Mouse (Mus musculus) lung, embryonic 16.5 days (tissue): ENCODE results near the gene Trir. TPM values are rescaled to one million over a fixed set of nuclear protein-coding genes. Genes with fewer than 3 reads are reported as not detected.

Experiments used
- ATAC-seq: fragments of 200-750 bp; cut with Nextera tagmentation; 2 replicates; pipeline ENCODE4 v1.8.0; 2017; ENCODE audit warnings: low read depth, mild to moderate bottlenecking, moderate library complexity
- H3K27ac ChIP-seq: fragments of 300-500 bp; sonication (generic); 2 replicates; pipeline ENCODE4 v1.5.1; 2014; ENCODE audit warnings: mild to moderate bottlenecking, control low read depth, low read length
- H3K27me3 ChIP-seq: fragments of 300-500 bp; sonication (generic); 2 replicates; pipeline ENCODE4 v1.6.1; 2014; ENCODE audit warnings: low read depth, low read length, mixed read lengths; ENCODE audit not compliant: control insufficient read depth, insufficient read depth
- H3K36me3 ChIP-seq: fragments of 300-500 bp; sonication (generic); 2 replicates; pipeline ENCODE4 v1.6.1; 2014; ENCODE audit warnings: low read length; ENCODE audit not compliant: control insufficient read depth, insufficient read depth
- H3K4me1 ChIP-seq: fragments of 300-500 bp; sonication (generic); replicated peaks from 2 replicates; pipeline ENCODE4 v1.6.1; 2014; ENCODE audit warnings: low read length, mixed read lengths; ENCODE audit not compliant: control insufficient read depth, insufficient read depth
- H3K4me2 ChIP-seq: fragments of 300-500 bp; sonication (generic); 2 replicates; pipeline ENCODE4 v1.6.1; 2014; ENCODE audit warnings: low read depth, low read length, control low read depth
- H3K4me3 ChIP-seq: fragments of 300-500 bp; sonication (generic); 2 replicates; pipeline ENCODE4 v1.5.1; 2014; ENCODE audit warnings: mild to moderate bottlenecking, low read length, control low read depth
- H3K9ac ChIP-seq: fragments of 300-500 bp; sonication (generic); 2 replicates; pipeline ENCODE4 v1.6.1; 2014; ENCODE audit warnings: low read length, control low read depth
- H3K9me3 ChIP-seq: fragments of 300-500 bp; sonication (generic); 2 replicates; pipeline ENCODE4 v1.6.1; 2016; ENCODE audit warnings: low read length; ENCODE audit not compliant: control insufficient read depth
- WGBS: fragments of 180-500 bp; shearing (Covaris S2); extraction: QIAGEN DNeasy Blood & Tissue Kit; methylation state at CpG from one replicate; pipeline ENCODE4 v1.1.7; 2014; 5-methylcytosine and 5-hydroxymethylcytosine counted together
- microRNA-seq: library from miRNA; unstranded; fragments of <30 nt; microRNA quantifications from one replicate; pipeline ENCODE4, GENCODE M21; 2016
- polyA plus RNA-seq: library from polyadenylated mRNA; unstranded; fragments of >200 nt; fragmentation: Nextera tagmentation; extraction: Ambion mirVana; gene quantifications from 2 replicates; pipeline ENCODE4 v1.2.1, GENCODE M21; 2015

The Trir gene
- polyA plus RNA-seq, 1 experiment from 2014 or later, result 101 TPM

DNA sequence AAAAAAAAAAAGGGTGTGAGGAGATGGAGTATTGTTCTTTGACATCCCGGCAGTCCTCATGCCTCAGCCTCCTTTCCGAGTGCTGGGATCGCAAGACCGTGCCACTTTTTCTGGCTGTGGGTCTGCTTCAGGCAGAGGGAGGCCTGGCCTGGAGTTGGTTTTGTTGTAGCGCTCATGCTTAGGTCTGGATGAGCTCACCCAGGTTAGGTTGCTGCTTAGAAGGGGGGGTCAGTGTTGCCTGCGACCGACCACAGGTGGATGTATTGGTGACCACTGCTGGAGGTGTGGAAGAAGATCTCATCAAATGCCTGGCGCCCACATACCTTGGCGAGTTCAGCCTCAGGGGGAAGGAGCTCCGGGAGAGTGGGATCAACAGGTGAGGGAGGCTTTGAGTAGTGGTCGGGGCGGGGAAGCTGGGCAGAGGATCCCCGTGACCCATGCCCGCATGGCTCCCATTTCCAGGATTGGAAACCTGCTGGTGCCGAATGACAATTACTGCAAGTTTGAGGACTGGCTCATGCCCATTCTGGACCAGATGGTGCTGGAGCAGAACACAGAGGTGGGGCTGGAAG is 46.5 kb downstream of the Trir start:
- peaks cover 12% of the 10 kb centered on the region for H3K4me1 ChIP-seq
- no peak overlapping the region for H3K4me2 ChIP-seq
- H3K4me3 ChIP-seq, result no peak overlapping the region
- H3K9ac ChIP-seq, result no peak overlapping the region
- no peaks in the 10 kb centered on the region for H3K27me3 ChIP-seq
- H3K9me3 ChIP-seq, result no peaks in the 10 kb centered on the region
- no peak overlapping the region for H3K27ac ChIP-seq
- H3K36me3 ChIP-seq, result peaks cover 22% of the 10 kb centered on the region
- 81% methylated on average over 15 of the region's 15 CpGs for WGBS
- ATAC-seq, result no peak

DNA sequence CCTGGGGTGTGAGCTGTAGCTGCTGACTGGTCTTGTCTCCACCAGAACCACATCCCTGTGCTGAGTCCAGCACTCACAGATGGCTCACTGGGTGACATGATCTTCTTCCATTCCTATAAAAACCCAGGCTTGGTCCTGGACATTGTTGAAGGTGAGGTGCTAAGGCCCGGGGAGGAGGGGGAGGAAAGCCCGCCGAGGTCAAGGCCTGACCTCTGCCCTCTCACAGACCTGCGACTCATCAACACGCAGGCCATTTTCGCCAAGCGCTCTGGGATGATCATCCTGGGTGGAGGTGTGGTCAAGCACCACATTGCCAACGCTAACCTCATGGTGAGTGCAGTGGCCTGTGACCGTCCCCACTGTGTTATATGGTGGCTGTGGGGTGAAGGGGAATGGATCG is 47.5 kb downstream of the Trir start:
- Histone ChIP-seq H3K27me3 (no peaks in the 10 kb centered on the region), H3K4me1 (peaks cover 12% of the 10 kb centered on the region), H3K9ac (no peak overlapping the region), H3K4me2 (no peak overlapping the region), H3K9me3 (no peaks in the 10 kb centered on the region), H3K36me3 (peaks cover 22% of the 10 kb centered on the region), H3K4me3 (no peak overlapping the region), H3K27ac (no peak overlapping the region)
- no peak for ATAC-seq
- 78% methylated on average over 10 of the region's 10 CpGs for WGBS

DNA sequence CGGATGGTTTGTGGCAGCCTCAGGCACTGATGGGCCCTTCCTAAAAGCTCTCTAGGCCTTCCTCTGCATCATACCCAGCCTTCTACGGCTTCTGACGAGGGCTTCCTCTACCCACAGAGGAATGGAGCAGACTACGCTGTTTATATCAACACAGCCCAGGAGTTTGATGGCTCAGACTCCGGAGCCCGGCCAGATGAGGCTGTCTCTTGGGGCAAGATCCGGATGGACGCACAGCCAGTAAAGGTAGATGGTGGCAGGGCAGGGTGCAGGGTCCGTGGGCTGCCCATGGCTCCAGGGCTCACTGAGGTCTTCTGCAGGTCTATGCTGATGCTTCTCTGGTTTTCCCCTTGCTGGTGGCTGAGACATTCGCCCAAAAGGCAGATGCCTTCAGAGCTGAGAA is 48.0 kb downstream of the Trir start:
- 94% methylated on average over 10 of the region's 10 CpGs for WGBS
- H3K4me1 ChIP-seq, result peaks cover 15% of the 10 kb centered on the region
- no peak for ATAC-seq

DNA sequence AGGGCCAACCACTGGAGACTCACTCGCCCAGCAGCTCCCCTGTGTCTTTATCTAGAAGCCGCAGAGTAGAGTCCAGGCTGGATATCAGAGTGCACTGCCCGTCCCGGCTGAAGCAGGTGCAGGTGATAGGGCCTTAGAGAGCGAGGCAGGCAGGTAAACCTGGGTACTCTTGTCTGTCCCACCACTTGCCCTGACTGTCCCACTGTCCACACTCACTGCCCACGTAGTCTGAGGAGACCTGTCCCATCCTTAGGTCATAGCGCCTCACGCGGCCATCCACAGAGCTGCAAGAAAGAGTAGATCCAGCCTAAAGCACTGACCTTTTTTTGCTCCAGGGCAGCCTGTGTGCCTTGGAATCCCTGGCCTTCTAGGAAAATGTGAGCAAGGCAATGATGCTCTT is 49.4 kb downstream of the Trir start:
- Histone ChIP-seq H3K9me3 (no peaks in the 10 kb centered on the region), H3K36me3 (peaks cover 22% of the 10 kb centered on the region), H3K4me3 (no peak overlapping the region), H3K9ac (no peak overlapping the region), H3K27ac (no peak overlapping the region), H3K4me1 (peaks cover 14% of the 10 kb centered on the region), H3K27me3 (no peaks in the 10 kb centered on the region), H3K4me2 (no peak overlapping the region)
- 60% methylated on average over 9 of the region's 9 CpGs for WGBS
- no peak for ATAC-seq

More for the DNA sequence above, 48.0 kb downstream of the Trir start:
- no peak overlapping the region for H3K9ac ChIP-seq
- H3K4me3 ChIP-seq, result no peak overlapping the region
- H3K9me3 ChIP-seq, result no peaks in the 10 kb centered on the region
- no peak overlapping the region for H3K27ac ChIP-seq
- H3K4me2 ChIP-seq, result no peak overlapping the region
- no peaks in the 10 kb centered on the region for H3K27me3 ChIP-seq
- H3K36me3 ChIP-seq, result peaks cover 22% of the 10 kb centered on the region

DNA sequence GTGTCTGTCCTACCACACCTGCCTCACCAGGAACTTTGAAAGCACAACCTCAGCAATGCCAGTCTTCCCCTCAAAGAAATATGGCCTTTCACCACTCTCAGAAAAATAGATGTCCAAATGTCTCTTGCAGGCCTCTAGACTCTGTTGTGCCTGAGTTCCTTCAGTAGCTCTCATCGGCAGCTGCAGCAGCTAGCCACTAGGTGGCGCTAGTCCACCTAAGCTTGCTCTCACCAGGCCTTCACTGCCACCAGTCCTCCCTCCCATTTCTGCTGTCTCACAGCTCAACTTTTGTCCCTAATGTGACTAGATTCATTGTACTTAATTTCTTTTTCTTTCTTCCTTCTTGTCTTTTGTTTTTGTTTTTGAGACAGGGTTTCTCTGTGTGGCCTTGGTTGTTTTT is 50.4 kb downstream of the Trir start:
- Histone ChIP-seq H3K27me3 (no peaks in the 10 kb centered on the region), H3K4me2 (no peak overlapping the region), H3K9me3 (no peaks in the 10 kb centered on the region), H3K36me3 (peaks cover 22% of the 10 kb centered on the region), H3K9ac (no peak overlapping the region), H3K4me1 (peaks cover 17% of the 10 kb centered on the region), H3K4me3 (no peak overlapping the region), H3K27ac (no peak overlapping the region)
- ATAC-seq, result peak; percentile 46; the same call in 1 of the 2 replicates
- WGBS, result 2% methylated on average over 2 of the region's 2 CpGs

Small RNAs within 50 kb of the gene (microRNA-seq; reads per million reads assigned to microRNA genes)
- gene Mir7070, result 0.59 reads per million

Other genes with a start within 250 kb of the Trir start
- gene Nfix, start 226.5 kb upstream of the Trir start, polyA plus RNA-seq, result 43.9 and 44.6 TPM in 2 replicates
- 6.3 and 6.5 TPM in 2 replicates for gene Dand5, start 204.0 kb upstream of the Trir start, polyA plus RNA-seq
- 38.6 and 43.0 TPM in 2 replicates for gene Gadd45gip1, start 195.3 kb upstream of the Trir start, polyA plus RNA-seq
- 110 and 120 TPM in 2 replicates for gene Rad23a, start 186.2 kb upstream of the Trir start, polyA plus RNA-seq
- gene Calr, start 179.9 kb upstream of the Trir start, polyA plus RNA-seq, result 980 and 996 TPM in 2 replicates
- 90.1 and 93.3 TPM in 2 replicates for gene Farsa, start 169.8 kb upstream of the Trir start, polyA plus RNA-seq
- 58.7 and 59.6 TPM in 2 replicates for gene Syce2, start 154.7 kb upstream of the Trir start, polyA plus RNA-seq
- gene Gcdh, start 132.9 kb upstream of the Trir start, polyA plus RNA-seq, result 36.7 and 37.3 TPM in 2 replicates
- 1.5 and 4.9 TPM in 2 replicates for gene Klf1, start 124.9 kb upstream of the Trir start, polyA plus RNA-seq
- gene Dnase2a, start 118.3 kb upstream of the Trir start, polyA plus RNA-seq, result 19.9 and 21.1 TPM in 2 replicates
- 0.64 and 0.72 TPM in 2 replicates for gene Mast1, start 89.5 kb upstream of the Trir start, polyA plus RNA-seq
- 0.23 and 0.29 TPM in 2 replicates for gene Rtbdn, start 79.8 kb upstream of the Trir start, polyA plus RNA-seq
- gene Gm49661, start 57.4 kb upstream of the Trir start, polyA plus RNA-seq, result not detected in 2 replicates
- 644 and 691 TPM in 2 replicates for gene Prdx2, start 57.2 kb upstream of the Trir start, polyA plus RNA-seq
- 114 and 119 TPM in 2 replicates for gene Rnaseh2a, start 57.1 kb upstream of the Trir start, polyA plus RNA-seq
- gene Junb, start 48.1 kb upstream of the Trir start, polyA plus RNA-seq, result 13.7 and 15.5 TPM in 2 replicates
- gene Hook2, start 36.2 kb upstream of the Trir start, polyA plus RNA-seq, result 24.2 and 27.2 TPM in 2 replicates
- gene Best2, start 12.3 kb upstream of the Trir start, polyA plus RNA-seq, result not detected in 2 replicates
- 121 and 122 TPM in 2 replicates for gene Asna1, start 1.5 kb upstream of the Trir start, polyA plus RNA-seq
- 27.7 and 29.5 TPM in 2 replicates for gene Tnpo2, start 10.1 kb downstream of the Trir start, polyA plus RNA-seq
- gene Fbxw9, start 33.2 kb downstream of the Trir start, polyA plus RNA-seq, result 28.2 and 29.9 TPM in 2 replicates
- gene Gm5741, start 41.2 kb downstream of the Trir start, polyA plus RNA-seq, result not detected in 2 replicates
- gene Dhps, start 44.9 kb downstream of the Trir start, polyA plus RNA-seq, result 51.9 and 53.9 TPM in 2 replicates
- 134 and 137 TPM in 2 replicates for gene Wdr83os, start 53.9 kb downstream of the Trir start, polyA plus RNA-seq
- gene Wdr83, start 54.5 kb downstream of the Trir start, polyA plus RNA-seq, result 45.4 and 45.8 TPM in 2 replicates
- gene Man2b1, start 56.4 kb downstream of the Trir start, polyA plus RNA-seq, result 44.6 and 48.7 TPM in 2 replicates
- 3.4 and 3.7 TPM in 2 replicates for gene Zfp791, start 96.3 kb downstream of the Trir start, polyA plus RNA-seq
- not detected in 2 replicates for gene Cks1brt, start 125.1 kb downstream of the Trir start, polyA plus RNA-seq
- gene Olfr371, start 199.2 kb downstream of the Trir start, polyA plus RNA-seq, result not detected in 2 replicates